Mouse (Mus musculus): ENCODE data around the gene Slc25a39.

The Slc25a39 gene

DNA sequence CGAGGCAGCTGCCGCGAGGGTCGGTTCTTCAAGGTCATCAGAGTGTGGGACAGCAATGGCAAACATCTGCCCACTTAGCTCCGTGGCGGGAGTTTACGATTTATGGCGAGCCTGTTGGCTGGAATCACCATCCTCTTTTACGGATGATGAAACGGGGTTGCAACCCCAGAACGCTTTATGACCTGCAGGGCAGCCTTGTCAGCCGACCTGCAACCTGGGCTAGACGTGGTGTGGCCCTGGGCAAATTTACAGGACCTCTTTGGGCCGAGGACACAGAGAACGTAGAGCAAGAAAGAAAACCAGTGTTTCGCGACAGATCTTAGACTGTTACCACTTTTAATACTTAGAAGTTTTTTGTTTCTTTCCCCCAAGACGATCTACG lies at the start of gene Slc25a39:
Gene Slc25a39 (minus strand): TSS at position 113 of the 382 bp plus-strand sequence.
- DNase-seq (ENCODE audit: low spot score): no peak

DNA sequence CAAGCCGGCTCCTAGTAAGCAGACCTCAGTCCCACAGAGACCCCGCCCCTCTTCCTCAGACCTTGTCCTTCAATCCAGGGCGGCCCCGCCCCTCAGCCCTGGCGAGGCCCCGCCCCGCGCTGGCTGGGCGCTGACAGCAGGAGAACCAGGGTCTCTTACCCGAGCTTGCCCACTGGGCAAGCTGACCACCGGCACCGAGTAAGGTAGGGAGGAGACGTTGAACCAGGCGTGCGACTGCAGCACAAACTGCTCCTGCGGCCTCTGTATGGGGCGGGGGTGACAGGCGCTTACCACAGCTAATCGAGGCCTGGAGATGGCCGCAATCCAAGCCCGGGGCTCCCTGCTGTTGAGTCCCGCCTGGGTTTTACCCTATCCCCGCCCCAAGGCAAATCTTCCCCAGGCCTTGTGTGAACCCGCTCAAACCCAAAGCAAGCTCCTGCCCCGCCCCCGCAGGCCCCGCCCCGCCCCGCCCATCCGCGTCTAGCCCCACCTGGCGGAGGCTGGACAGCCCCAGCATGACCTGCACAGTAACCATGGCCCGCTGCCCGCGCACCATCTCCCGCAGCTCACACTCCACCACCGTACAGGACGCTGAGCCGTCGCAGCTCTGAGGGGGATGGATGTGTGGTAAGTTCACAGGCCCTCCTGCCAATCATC lies 48.1 kb upstream of the Slc25a39 start:
- DNase-seq (ENCODE audit: low spot score): no peak

DNA sequence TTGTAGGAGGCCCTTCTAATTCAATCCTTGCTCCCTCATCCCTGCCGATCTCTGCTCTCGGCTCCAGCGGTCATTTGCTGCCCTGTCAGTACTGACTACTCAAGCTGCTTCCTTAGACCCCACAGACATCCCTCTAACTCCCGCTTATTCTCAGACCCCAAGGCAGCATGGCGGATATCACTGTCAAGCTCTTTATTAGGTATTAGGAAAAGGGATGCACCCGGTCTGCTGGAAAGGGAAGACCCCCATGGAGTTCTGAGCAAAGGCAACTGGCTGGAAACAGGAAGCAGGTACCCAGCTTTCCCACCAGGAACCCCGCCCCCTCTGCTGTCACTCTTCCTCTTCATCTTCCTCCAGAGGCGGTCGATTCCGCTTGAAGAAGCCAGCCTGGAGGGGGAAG lies 45.4 kb upstream of the Slc25a39 start:
- no peak for DNase-seq (ENCODE audit: low spot score)

DNA sequence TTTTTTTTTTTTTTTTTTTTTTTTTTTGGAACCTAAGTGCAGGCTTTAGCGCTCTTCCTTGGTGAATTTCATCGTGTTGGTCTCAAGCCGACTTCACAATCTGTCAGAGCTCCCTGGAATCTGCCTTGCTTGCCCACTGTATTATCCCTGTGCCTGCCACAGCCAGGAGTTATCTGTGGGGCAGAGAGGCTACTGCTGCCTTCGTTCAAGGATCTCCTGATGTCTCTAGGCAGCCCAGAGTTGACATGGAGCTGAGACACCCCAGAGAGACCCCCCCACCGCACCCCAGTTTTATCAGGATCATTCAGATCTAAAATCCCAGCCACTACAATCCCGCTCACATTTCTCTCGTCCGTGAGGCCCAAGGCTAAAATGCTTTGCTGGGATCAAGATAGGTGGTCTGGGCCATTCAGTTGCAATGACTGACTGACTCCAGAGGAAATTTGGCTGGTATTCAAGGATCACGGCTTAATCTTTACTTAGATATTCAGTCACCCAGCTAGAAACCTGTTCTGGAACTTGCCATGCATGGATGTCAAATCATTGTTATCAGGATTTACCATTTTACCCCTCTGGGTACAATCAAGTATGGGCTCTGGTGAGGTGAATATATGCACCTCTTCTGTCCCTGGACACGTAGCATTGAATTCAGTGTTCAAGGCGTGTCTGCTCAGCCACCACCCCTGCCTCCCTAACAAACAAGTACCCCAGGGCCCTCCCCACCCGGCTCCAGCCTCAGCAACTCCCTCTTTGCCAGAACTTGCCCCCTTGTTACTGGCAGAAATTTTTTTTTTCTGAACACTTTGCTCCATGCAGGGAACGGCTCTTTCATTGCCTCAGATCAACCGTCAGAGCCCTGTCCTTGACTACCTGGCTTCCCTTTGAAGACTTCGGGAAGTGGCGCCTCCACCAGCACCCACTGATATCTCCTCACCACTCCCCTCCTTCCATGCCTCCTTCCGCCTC lies 41.6 kb upstream of the Slc25a39 start:
- no peak for DNase-seq (ENCODE audit: low spot score)

DNA sequence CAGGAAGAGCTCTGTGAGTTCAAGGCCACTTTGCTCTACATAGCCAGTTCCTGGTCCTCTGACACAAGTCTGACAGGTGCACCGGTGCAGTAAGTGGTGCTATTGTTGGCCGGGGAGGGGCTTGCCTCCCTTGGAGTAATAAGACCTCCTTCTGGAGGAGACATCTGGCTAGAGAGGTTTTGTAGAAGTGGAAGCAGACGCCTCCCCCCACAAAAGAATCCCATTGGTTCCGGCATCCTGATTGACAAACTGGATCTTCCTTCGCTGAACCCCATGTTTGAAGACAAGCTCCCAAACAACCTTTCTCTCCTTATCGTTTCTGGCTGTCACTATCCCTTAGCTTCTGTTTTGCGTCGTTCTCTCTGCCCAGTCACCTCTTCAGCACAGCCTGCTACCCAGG lies 40.6 kb upstream of the Slc25a39 start:
- DNase-seq (ENCODE audit: low spot score): no peak

DNA sequence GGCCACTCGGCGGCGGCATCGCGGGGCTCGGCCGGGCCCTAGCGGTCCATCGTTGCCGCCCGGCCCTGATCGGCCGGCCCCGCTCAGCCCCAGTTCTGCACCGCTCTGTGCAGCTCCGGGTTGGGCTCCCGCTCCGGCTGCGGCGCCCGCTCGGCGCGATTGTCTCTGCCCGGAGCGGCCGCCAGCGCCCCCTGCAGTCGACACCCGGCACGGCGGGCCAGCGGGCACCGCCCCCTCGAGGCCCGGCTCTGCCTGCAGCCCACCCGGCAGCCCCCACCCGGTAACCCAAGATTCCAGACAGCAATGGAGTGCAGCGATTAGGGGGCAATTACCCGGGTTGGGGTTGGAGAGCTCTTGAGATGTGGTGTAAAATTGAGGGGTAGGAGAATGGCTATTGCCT lies 39.8 kb upstream of the Slc25a39 start, which contains the start of gene Fam171a2:
Gene Fam171a2 (minus strand): TSS at position 186 of the 400 bp plus-strand sequence.
- peak; percentile 70 for DNase-seq (ENCODE audit: low spot score)

DNA sequence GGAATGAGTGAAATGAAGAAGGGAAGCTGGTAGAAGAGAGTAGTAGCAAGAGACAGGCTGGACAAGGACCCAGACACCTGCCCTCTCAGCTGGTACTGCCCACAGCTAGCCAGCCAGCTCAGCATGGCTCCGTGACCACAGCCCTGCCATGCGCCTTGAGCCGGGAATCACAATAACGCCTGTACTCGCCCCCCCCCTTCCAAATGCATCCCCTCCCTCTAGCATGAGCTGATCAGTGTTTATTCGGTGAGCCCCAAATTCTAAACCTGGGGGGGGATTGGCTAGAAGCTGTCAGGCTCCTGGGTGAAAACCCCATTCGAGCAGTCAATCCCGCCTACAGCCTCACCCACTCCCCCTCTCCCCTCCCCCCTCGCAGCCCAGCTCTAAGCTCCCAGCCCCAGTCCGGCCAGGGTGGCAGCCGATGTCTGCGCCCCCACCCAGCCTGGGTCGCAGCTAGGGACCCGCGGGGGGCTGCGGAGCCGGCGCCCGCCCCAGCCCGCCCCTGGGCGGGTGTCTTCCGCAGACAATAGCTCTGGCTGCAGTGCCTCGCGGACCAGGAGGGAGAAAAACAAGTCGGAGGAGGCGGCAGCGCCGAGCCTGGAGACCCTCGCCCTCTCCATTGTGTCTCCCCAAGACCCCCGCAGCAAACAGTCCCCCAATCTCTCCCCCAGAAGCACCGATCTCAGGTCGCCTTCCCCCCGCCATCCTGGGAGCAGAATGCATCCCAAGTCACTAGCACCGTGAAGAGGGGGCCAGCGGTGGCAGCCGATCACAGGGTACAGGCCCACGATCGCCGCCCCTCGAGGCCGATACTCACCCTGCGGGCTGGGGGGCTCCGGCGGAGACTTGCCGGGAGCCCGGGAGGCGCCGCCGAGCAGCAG lies 39.1 kb upstream of the Slc25a39 start:
- no peak for DNase-seq (ENCODE audit: low spot score)

DNA sequence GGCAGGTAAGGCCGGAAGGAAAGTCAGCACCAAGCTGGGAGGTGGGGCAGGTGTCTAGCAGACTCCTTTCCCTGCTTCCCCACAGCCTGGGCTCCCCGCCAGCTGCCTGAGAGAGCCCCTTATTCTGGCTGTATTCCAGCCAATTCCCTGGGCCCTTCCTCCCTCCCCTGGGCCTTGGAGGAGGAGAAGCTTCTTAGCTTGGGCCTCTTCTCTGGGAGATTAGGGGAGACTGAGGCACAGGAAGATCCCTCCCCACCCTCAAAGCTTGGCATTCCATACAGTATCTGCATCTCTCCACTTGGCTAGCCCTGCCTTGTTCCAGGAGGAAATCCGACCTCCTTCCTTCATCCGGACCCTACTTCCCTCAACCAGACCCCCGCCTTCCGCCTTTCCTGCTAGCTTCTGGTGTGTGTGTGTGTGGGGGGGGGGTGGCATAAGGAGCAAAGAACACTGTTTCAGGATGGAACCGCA lies 38.2 kb upstream of the Slc25a39 start:
- DNase-seq (ENCODE audit: low spot score): no peak

DNA sequence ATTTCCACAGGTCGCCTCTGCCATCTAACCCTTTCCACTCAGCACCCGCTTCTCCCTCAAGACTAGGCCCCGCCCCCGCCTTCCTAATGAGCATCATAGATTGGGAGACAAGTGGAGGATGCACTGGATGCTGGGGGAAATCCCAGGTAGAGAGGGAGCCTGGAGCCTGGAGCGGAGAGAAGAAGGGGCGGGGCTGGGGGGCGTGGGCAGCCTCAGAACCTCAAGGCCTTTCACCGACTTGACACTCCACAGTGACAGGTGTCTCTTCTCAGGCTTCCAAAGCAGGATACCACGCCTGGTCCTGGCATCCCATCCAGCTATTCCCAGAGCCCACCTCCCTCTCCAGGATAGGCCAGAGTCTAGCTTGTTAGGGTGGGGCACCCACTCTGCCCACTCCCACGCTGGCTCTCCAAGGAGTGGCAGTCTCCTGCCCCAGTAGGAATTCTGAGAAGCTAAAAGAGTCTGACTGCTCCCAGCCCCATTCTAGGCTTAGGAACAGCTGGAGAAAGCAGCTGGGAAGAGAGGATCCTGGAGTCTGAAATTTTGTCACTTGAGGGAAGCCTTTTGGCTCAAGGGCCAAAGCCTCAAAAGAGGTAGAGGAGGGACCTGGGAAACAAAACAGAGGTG lies 37.6 kb upstream of the Slc25a39 start:
- DNase-seq (ENCODE audit: low spot score): no peak

DNA sequence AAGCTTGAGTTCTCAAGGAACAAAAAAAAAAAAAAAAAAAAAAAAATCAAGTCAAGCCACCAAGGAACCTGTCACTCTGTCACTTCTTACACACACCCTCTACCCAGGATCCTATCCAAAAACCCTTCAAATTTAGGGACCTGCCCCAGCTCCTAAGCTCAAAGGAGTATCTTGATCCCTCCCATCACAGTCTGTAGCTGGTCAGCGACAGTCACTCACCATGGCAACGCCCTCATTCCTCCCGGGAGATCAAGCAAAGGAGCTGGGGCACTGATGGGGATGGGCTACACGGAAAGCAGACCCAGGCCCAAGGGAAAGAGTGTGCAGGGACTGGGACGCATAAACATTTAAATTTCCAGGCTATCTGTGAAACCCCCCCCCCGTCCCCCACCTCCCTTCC lies 37.0 kb upstream of the Slc25a39 start:
- no peak for DNase-seq (ENCODE audit: low spot score)

DNA sequence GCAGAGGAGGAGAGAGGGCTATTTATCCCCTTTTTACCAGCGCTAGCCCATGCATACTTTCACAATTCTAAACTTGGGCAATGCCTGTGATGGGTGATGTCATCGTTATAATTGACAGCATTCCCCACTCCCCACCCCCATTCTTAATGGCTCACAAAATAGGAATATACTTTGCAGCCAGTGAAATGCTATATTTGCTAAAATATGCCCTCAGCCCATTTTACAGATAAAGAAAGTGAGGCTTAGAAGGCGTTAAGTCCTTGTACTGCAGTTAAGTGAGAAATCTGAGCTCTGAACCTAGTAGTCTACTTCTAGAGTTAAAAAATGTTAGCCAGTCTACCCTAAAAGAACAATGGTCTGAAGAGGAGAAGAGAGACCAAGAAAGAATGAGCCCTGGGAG lies 36.6 kb upstream of the Slc25a39 start:
- DNase-seq (ENCODE audit: low spot score): no peak

DNA sequence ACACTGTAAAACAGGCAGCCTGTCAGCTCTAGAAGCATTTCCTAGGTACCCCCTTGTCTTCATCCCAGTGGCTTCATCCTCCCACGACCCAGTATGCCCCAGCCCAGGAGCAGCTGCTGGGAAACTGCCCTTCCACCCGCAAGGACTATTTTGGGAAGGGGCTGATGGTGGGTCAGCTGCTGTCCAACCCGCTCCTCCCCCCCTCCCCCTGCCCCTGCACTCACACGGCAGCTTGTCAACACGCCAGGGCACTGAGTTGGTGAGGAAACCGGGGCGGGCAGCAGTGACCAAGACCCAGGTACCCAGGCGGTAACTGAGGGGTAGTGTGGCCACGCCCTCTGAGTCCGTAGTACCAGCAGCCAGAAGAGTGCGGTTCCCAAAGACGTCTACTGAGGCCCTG lies 36.0 kb upstream of the Slc25a39 start:
- no peak for DNase-seq (ENCODE audit: low spot score)

DNA sequence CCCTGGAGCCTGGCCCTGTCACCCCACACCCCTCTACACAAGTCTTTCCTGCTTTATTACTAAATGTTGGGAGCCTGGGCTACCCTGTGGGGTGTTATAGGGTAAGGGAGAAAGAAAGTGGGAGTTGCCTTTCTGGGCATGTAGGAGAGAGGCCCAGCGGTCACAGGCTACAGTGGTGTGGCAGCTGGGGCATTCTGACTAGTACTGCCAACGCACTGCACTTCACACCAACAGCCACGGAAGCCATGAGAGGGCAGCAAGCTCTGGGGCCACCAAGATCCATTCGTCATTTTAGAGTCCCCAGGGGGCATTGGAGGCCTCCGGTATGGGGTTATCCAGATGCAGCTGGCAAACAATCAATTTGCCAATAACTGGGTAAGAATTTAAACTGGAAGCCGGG lies 34.3 kb upstream of the Slc25a39 start:
- no peak for DNase-seq (ENCODE audit: low spot score)

DNA sequence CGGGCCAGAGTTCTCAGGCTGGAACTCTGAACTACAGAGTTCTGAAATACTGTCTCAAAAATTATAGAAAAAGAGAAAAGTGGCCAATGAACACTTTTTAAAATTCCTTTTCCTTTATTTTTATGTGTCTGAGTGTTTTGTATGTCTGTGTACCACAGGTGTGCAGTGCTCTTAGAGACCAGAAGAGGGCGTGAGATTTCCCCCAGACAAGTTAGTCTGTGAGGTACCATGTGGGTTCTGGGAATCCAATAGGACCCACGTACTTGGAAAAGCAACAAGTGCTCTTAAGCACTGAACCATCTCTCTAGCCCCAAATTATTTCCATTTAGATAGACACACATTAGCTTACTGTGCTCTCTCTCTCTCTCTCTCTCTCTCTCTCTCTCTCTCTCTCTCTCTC lies 33.7 kb upstream of the Slc25a39 start:
- DNase-seq (ENCODE audit: low spot score): no peak

DNA sequence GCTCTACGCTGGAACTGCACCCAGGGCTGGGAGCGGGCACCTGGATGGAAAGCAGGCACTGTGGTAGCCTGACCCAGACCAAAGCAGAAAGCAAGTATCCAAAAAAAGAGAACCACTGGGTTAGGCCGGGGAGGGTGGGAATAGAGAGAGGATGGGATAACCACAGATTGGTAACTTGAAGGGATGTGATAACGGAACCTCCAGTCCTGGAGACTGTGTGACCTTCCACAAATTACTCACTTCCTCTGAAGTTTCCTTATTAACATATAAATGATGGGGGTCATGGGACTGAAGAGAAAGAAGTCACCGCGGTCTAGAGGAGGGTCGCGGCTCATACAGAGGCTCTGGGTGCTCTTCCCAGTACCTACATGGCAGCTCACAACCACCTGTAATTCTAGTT lies 32.5 kb upstream of the Slc25a39 start:
- no peak for DNase-seq (ENCODE audit: low spot score)

DNA sequence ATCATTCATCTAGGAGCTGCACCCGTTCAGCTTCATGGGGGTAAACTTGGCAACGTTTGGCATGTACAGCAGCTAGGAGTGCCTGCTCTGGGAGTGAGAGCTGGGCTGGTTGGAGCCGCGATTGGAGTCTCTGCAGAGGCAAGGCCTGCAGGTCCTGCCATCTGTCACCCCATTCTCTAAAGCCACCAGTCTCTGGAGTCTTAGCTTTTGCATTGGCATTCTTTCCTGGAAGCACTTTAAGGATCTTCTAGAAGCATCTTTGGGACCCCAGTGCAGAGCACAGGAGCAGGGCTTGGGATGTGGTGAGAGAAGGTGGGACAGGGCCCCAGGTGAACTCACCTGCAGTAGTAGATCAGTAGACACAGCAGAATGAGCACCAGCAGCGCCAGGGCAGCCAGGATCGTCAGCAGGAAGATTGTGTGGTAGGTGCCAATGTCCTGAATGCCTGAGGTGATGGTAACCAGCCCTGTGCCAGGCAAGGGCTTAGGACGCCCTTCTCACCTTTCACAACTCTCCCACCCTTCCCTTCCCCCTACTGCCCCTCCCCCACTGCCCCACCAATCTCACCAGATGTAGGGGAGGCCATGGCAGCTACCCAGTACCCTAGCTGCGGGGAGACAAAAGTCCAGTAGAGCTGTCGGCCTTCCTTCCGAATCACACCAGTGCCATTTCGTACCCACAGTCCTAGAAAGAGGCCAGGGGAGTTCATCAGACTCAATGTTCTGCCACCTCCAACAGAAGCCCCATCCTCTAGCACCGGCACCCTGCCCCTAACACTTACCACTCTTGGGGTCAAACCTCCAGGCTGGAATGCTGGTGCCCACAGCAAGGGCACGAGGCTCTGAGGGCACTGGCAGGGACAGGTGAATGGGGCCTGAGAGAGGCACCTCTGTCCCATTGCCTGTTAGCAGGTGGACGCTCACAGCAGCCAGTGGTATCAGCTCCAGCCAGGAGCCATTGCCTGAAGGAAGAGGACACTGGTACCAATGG lies 31.6 kb upstream of the Slc25a39 start:
- peak; percentile 38 for DNase-seq (ENCODE audit: low spot score)

DNA sequence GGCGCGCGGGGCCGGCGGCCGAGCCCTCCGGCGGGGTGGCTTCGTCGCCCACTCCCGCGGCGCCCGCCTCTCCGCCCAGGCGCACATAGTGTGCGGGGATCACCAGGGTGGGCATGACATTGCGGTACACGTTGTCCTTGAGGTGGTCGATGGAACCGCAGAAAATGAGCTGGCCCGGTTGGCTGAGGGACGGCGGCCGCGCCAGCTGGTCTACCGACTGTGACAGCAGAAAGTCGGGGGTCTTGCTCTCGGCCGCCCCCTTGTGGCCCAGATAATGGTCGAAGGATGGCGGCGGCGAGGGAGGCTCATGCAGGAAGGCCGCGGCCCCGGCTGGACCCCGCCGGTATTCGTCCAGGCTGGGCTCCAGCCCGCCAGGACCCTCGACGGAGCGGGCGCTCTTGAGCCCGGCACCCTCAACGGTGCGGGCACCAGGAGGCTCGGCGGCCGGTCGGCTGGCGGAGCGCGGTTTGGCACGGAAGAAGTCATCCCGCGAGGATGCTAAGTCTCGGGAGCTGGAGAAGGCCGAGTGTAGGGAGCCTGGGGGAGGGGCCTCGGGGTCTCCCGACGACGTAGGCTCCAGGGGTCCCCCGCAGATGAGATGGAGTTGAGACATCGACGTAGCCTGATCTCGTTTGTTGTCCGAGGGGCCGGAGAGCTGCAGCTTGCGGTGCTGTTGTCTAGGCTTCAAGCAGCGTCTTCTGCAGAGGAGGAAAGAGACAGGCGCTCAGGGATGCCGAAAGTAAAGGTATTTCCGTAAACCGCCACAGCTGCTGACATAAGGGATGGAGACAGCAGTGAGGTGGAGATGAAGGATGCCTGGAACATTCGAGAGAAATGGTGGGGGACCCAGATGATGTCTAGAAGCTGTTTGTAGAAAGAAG lies 30.7 kb upstream of the Slc25a39 start:
- peak; percentile 85 for DNase-seq (ENCODE audit: low spot score)

DNA sequence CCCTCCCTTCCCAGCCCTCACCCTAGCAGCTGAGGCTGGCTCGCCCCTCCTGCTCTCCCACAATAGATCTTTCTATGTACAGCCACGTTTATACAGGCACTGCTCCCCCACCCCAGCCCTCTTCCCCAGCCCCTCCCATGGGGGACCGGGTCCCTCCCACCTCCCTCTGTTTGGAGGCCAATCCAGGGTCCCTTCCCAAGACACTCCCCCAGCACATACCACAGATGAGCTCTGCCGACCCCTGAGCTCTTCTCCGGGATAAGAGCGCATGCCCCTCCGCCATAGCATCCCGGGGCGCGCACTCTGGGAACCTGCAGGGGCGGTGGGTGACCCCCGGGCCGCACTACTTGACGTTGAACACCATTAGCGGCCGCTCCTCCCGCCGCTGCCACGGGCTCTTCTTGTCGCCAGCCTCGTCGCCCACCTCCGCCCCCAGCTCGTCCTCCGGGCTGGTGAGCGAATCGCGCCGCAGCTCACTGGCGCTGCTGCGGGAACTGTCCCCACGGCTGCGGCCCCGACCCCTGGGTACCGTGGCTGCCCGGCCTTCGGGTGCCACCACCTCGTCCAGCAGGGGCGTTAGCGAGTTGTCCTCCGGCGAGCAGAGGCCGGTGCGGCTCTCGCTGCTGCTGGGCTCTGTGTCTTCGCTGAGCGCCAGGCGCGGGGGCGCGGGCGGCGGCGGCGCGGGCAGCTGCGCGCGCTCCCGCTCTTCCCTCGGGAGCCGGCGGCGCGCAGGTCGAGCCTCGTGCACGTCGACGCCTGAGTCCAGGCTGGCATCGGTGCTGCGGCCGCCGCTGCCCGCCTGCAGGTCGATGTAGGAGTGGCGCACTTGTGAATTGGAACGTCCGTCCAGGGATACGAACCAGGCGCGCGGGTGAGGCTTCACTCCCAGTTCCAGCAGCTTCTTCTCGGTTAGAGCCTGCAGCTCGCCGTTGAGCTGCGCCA lies 29.6 kb upstream of the Slc25a39 start:
- DNase-seq (ENCODE audit: low spot score): peak; percentile 70
